Mouse (Mus musculus) stomach, postnatal 0 days (tissue): Measurements from ENCODE around the gene Cnksr3.

Source experiments
- CTCF ChIP-seq: IDR thresholded peaks from 2 replicates; pipeline ENCODE4 v1.5.1; 2016; ENCODE audit warnings: antibody characterized with exemption, low read depth, mild to moderate bottlenecking, moderate library complexity
- EP300 ChIP-seq: optimal IDR thresholded peaks from 2 replicates; pipeline ENCODE3; 2016; ENCODE audit warnings: antibody characterized with exemption

GRCm38 (mm10) chr10:7135751-7136150 lies 76.3 kb downstream of the Cnksr3 start:
- TF ChIP-seq EP300 (no peak), CTCF (no peak)
